Mouse (Mus musculus) lung, postnatal 0 days (tissue): ENCODE results near the gene Tspan6. TPM values are rescaled to one million over a fixed set of nuclear protein-coding genes. Genes with fewer than 3 reads are reported as not detected.

ENCODE experiments used
- ATAC-seq: fragments of 200-750 bp; cut with Nextera tagmentation; 2 replicates; pipeline ENCODE4 v1.8.0; 2017; ENCODE audit warnings: moderate library complexity
- DNase-seq: peaks from one replicate; pipeline ENCODE4 v3.0.0-alpha.2; 2016; ENCODE audit warnings: low spot score
- H3K27ac ChIP-seq: fragments of 300-500 bp; sonication (generic); 2 replicates; pipeline ENCODE4 v1.5.1; 2014; ENCODE audit warnings: antibody characterized with exemption, mild to moderate bottlenecking, low read length, mixed read lengths
- H3K27me3 ChIP-seq: fragments of 300-500 bp; sonication (generic); replicated peaks from 2 replicates; pipeline ENCODE4 v1.6.1; 2014; ENCODE audit warnings: low read length, mixed read lengths; ENCODE audit not compliant: insufficient read depth
- H3K36me3 ChIP-seq: fragments of 300-500 bp; sonication (generic); 2 replicates; pipeline ENCODE4 v1.6.1; 2014; ENCODE audit warnings: low read length, mixed read lengths; ENCODE audit not compliant: insufficient read depth
- H3K4me1 ChIP-seq: fragments of 300-500 bp; sonication (generic); 2 replicates; pipeline ENCODE4 v1.6.1; 2014; ENCODE audit warnings: antibody characterized with exemption, low read depth, low read length, mixed read lengths; ENCODE audit not compliant: insufficient read depth
- H3K4me2 ChIP-seq: fragments of 300-500 bp; sonication (generic); replicated peaks from 2 replicates; pipeline ENCODE4 v1.6.1; 2014; ENCODE audit warnings: low read depth, mild to moderate bottlenecking, low read length, moderate library complexity, mixed read lengths
- H3K4me3 ChIP-seq: fragments of 300-500 bp; sonication (generic); 2 replicates; pipeline ENCODE4 v1.5.1; 2014; ENCODE audit warnings: low read depth, low read length
- H3K9ac ChIP-seq: fragments of 300-500 bp; sonication (generic); replicated peaks from 2 replicates; pipeline ENCODE4 v1.6.1; 2014; ENCODE audit warnings: low read depth, mild to moderate bottlenecking
- H3K9me3 ChIP-seq: fragments of 300-500 bp; sonication (generic); 2 replicates; pipeline ENCODE4 v1.6.1; 2016; ENCODE audit warnings: low read length, mixed read lengths
- CTCF ChIP-seq: IDR thresholded peaks from 2 replicates; pipeline ENCODE4 v1.5.1; 2016; ENCODE audit warnings: antibody characterized with exemption, mild to moderate bottlenecking
- EP300 ChIP-seq: IDR thresholded peaks from 2 replicates; pipeline ENCODE4 v1.6.1; 2016; ENCODE audit warnings: antibody characterized with exemption, mild to moderate bottlenecking, control low read depth
- WGBS: fragments of 180-500 bp; shearing (Covaris S2); extraction: QIAGEN DNeasy Blood & Tissue Kit; methylation state at CpG from one replicate; pipeline ENCODE4 v1.1.7; 2014; 5-methylcytosine and 5-hydroxymethylcytosine counted together
- polyA plus RNA-seq: library from polyadenylated mRNA; unstranded; fragments of >200 nt; fragmentation: Nextera tagmentation; extraction: Ambion mirVana; gene quantifications from 2 replicates; pipeline ENCODE4 v1.2.1, GENCODE M21; 2015

Tspan6 gene
- 64.2 and 67.7 TPM in 2 replicates for polyA plus RNA-seq

DNA sequence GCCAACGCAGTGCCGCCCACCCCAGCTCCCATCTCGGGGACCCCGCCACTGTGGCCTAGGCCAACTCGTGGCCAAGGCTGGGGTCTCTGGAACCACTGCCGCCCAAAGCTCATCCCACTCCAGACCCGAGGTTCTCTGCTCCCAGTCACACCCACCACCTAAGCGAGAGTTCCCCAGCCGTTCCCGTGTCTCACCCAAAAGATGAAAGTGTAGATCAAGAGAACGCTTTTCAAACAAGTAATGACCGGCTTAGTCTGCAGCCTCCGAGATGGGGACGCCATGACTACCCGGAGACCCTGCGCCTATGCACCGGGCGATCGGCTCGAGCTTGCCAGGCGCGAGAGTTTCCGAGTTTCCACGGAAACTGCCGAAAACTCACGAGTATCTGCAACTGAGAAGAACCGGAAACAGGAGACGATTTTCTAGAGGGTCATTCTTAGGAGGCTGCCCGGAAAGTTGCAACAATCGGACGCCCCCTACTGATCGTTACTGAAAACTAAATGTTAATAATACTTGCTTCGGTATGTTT, at the start of gene Tspan6:
Gene Tspan6 (minus strand): TSS at position 416 of the 529 bp plus-strand sequence.
- peak within 1 kb of the TSS; percentile 62 for H3K4me2 ChIP-seq
- peak within 1 kb of the TSS; percentile 49 for H3K4me3 ChIP-seq
- H3K27ac ChIP-seq: no peak within 1 kb of the TSS
- DNase-seq: peak; percentile 85
- peak within 1 kb of the TSS; percentile 32; the same call in 1 of the 2 replicates for H3K9ac ChIP-seq
- no peaks in the 10 kb centered on the region for H3K4me1 ChIP-seq
- no peaks in the 10 kb centered on the region for H3K36me3 ChIP-seq
- H3K9me3 ChIP-seq: no peaks in the 10 kb centered on the region
- ATAC-seq: peak; percentile 86
- H3K27me3 ChIP-seq: no peaks in the 10 kb centered on the region
- TF ChIP-seq EP300 (no peak), CTCF (peak; percentile 56)
- 12% methylated on average over 31 of the region's 33 CpGs for WGBS

DNA sequence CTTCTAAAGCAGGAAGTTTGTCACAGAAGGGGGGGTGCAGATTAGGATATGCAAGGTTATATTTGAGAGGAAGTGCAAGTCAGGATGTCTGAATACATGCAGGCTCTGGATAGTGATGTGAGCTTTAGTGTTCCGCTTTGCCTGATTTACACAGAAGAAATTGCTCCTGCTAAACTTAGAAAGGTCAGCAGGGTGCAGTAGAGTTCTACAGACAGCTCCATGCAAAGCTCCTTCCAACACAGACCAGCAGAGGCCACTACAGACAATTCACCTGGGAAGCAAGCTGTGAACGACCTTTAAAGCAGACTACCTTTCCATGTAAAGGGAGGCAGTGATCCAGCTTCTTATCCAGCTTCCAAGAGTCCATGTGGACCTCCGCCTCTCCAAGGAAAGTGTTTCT, 49.2 kb upstream of the Tspan6 start:
- TF ChIP-seq CTCF (peak; percentile 94), EP300 (no peak)
- H3K36me3 ChIP-seq: no peaks in the 10 kb centered on the region
- DNase-seq (peak; percentile 64), ATAC-seq (peak; percentile 47)
- no peak overlapping the region for H3K4me2 ChIP-seq
- H3K9ac ChIP-seq: no peak overlapping the region
- 32% methylated on average over 3 of the region's 3 CpGs for WGBS
- no peaks in the 10 kb centered on the region for H3K27me3 ChIP-seq
- H3K9me3 ChIP-seq: no peaks in the 10 kb centered on the region
- H3K27ac ChIP-seq: no peak overlapping the region
- H3K4me3 ChIP-seq: no peak overlapping the region
- no peaks in the 10 kb centered on the region for H3K4me1 ChIP-seq

DNA sequence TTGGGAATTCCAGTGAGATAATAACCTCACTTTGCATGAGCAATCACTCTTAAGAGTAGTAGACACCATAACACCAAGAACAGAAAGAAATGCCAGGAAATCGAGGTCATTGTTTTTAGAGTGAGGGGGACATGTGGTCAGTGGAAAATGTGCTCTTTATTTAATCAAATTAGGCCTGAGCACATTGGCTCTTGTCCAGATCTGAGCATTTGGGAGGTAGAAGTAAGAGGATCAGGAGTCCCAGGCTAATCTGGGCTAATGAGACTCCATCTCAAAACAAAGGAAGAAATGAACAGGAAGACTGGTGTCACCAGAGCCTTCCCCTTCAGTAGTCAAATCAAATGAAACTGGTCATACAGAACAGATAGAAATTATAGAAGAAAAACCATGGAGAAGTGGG, 41.3 kb upstream of the Tspan6 start:
- Histone ChIP-seq H3K4me3 (no peak overlapping the region), H3K9me3 (no peaks in the 10 kb centered on the region), H3K4me1 (no peaks in the 10 kb centered on the region), H3K27me3 (no peaks in the 10 kb centered on the region), H3K36me3 (no peaks in the 10 kb centered on the region), H3K4me2 (no peak overlapping the region), H3K27ac (no peak overlapping the region), H3K9ac (no peak overlapping the region)
- TF ChIP-seq CTCF: no peak
- no peak for ATAC-seq
- DNase-seq: no peak
- 45% methylated on average over 1 of the region's 1 CpGs for WGBS

DNA sequence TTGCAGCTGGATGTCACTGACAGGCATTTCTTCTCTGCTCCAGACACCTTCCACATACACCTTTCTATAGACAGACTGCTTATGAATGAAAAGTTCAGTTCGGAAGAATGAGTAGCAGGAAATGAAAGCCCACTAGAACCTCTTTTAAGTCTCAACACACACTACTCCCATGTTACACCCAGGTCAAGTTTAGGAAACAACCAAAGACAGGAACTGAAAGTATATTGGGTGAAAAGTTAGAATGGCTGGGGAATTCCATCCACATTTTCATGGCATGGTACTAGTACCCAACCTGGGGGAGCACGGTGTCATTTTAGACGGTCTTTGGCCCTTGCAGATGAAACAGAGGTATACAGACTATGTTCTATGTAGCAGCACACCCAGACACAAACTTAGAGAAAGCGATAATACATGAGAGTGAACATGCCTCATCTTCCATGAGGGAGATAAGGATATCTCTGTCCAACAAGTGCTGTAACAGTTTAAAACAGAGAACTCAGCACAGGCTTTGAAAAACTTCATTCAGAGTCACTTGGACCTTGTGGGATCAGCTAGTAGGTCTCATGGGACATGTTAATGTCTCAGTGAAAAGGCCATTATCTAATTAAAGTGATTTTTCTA, 38.5 kb upstream of the Tspan6 start:
- H3K36me3 ChIP-seq: no peaks in the 10 kb centered on the region
- H3K9ac ChIP-seq: no peak overlapping the region
- ATAC-seq: no peak
- TF ChIP-seq CTCF: no peak
- no peak for TF ChIP-seq EP300
- no peaks in the 10 kb centered on the region for H3K4me1 ChIP-seq
- H3K9me3 ChIP-seq: no peaks in the 10 kb centered on the region
- 72% methylated on average over 4 of the region's 4 CpGs for WGBS
- no peak overlapping the region for H3K27ac ChIP-seq
- no peak overlapping the region for H3K4me3 ChIP-seq
- no peaks in the 10 kb centered on the region for H3K27me3 ChIP-seq
- no peak overlapping the region for H3K4me2 ChIP-seq
- DNase-seq: no peak

DNA sequence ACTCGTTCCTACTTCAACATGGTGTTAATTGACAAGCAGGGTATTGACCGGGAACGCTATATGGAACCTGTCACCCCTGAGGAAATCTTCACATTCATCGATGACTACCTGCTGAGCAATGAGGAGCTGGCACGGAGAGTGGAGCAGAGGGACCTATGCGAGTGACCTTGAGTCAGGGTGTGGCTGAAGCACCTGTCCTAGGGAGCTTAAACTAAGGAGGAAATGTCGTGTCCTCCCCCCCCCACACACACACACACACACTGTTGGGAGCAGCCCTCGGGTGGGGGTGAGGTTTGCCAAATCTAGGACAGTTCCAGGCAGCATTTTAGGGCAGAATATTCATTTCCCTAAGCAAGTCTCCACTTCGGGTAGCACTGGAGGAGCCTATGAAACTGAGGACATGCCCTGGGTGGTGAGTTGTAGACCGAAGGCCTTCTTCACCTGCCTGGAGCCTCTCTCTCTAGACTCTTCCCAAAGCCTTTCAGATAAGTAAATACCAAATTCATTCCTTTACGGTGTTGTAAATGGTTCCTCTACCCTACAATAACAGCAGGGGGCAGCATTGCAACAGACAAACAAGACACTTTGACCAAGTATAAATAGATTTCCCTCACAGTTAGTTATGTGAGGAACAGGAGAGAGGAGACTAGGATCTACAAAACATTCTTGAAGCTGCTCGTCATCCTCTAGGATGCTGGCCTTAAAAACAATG, 33.2 kb upstream of the Tspan6 start:
- H3K36me3 ChIP-seq: no peaks in the 10 kb centered on the region
- ATAC-seq: no peak; the same call in 1 of the 2 replicates
- no peak overlapping the region for H3K9ac ChIP-seq
- no peaks in the 10 kb centered on the region for H3K4me1 ChIP-seq
- 55% methylated on average over 12 of the region's 12 CpGs for WGBS
- H3K9me3 ChIP-seq: no peaks in the 10 kb centered on the region
- peak; percentile 62 for DNase-seq
- no peak overlapping the region for H3K4me2 ChIP-seq
- no peaks in the 10 kb centered on the region for H3K27me3 ChIP-seq
- no peak overlapping the region for H3K4me3 ChIP-seq
- H3K27ac ChIP-seq: no peak overlapping the region
- TF ChIP-seq EP300 (no peak), CTCF (peak; percentile 67)

DNA sequence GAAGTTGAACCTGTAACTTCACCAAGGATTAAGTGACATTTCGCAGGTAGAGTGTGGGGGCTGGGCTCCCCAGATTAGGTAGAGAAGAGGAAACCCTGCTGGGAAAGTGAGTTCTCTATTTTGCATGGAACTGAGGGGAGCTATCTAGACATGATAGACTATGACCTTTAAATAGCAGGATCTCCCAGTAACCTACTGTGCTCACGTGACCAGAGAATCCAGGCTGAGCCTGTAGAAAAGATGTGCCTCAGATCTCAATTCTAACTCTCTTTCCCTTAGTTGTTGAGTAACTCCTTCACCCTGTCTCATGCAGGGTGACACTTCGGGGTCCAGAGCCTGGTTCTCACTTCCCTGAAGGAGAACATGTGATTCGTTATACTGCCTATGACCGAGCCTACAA, 28.5 kb upstream of the Tspan6 start:
- no peaks in the 10 kb centered on the region for H3K36me3 ChIP-seq
- no peaks in the 10 kb centered on the region for H3K27me3 ChIP-seq
- DNase-seq (no peak), ATAC-seq (no peak)
- no peak overlapping the region for H3K4me2 ChIP-seq
- no peak for TF ChIP-seq CTCF
- TF ChIP-seq EP300: no peak
- no peak overlapping the region for H3K4me3 ChIP-seq
- no peaks in the 10 kb centered on the region for H3K9me3 ChIP-seq
- H3K27ac ChIP-seq: no peak overlapping the region
- no peak overlapping the region for H3K9ac ChIP-seq
- WGBS: 69% methylated on average over 5 of the region's 5 CpGs
- H3K4me1 ChIP-seq: no peaks in the 10 kb centered on the region
